Mouse (Mus musculus): ENCODE data around the gene Dhx15.
"Not testable (repeated sequence)": the region's sequence is repeated elsewhere in the genome, so short reads cannot be mapped to it uniquely, and the experiment has no call there.

The Dhx15 gene

GRCm38 (mm10) chr5:52190371-52191179 is at the start of gene Dhx15:
Gene Dhx15, minus strand, starts transcription at chr5:52190514.
- peak; percentile 92 to 95 for DNase-seq

GRCm38 (mm10) chr5:52238877-52239276 is 48.6 kb upstream of the Dhx15 start:
- no peak for DNase-seq

- DNase-seq, result no peak
These were observed 47.8 kb upstream of the Dhx15 start for GRCm38 (mm10) chr5:52237956-52238735.

- DNase-seq, result not testable (repeated sequence)
These were observed 46.3 kb upstream of the Dhx15 start for GRCm38 (mm10) chr5:52236585-52236984.

GRCm38 (mm10) chr5:52234570-52234969 is 44.3 kb upstream of the Dhx15 start:
- no peak for DNase-seq

- no peak for DNase-seq
These were observed 43.6 kb upstream of the Dhx15 start for GRCm38 (mm10) chr5:52233891-52234290.

GRCm38 (mm10) chr5:52232611-52233010 is 42.3 kb upstream of the Dhx15 start:
- no peak for DNase-seq

- DNase-seq, result no peak
These were observed 41.9 kb upstream of the Dhx15 start for GRCm38 (mm10) chr5:52232199-52232598.

- DNase-seq, result no peak
These were observed 40.2 kb upstream of the Dhx15 start for GRCm38 (mm10) chr5:52230466-52230865.

- DNase-seq, result no peak
These were observed 36.4 kb upstream of the Dhx15 start for GRCm38 (mm10) chr5:52226677-52227076.

- DNase-seq, result no peak
These were observed 31.3 kb upstream of the Dhx15 start for GRCm38 (mm10) chr5:52221596-52221995.

GRCm38 (mm10) chr5:52220013-52220804 is 29.9 kb upstream of the Dhx15 start:
- DNase-seq, result no peak

- DNase-seq, result no peak
These were observed 27.9 kb upstream of the Dhx15 start for GRCm38 (mm10) chr5:52218238-52218637.

GRCm38 (mm10) chr5:52213143-52213900 is 23.0 kb upstream of the Dhx15 start:
- DNase-seq, result no peak

GRCm38 (mm10) chr5:52191180-52191468 is 810 bp upstream of the Dhx15 start:
- peak in 1 of 2 experiments; percentile 17 for DNase-seq

- peak in 1 of 2 experiments; percentile 55 for DNase-seq
These were observed 499 bp downstream of the Dhx15 start for GRCm38 (mm10) chr5:52189664-52190365.

GRCm38 (mm10) chr5:52188206-52188605 is 2.1 kb downstream of the Dhx15 start:
- no peak for DNase-seq

GRCm38 (mm10) chr5:52177326-52177725 is 13.0 kb downstream of the Dhx15 start:
- no peak for DNase-seq

- DNase-seq, result no peak
These were observed 21.8 kb downstream of the Dhx15 start for GRCm38 (mm10) chr5:52168468-52168867.

GRCm38 (mm10) chr5:52149138-52149537 is 41.2 kb downstream of the Dhx15 start:
- DNase-seq, result no peak

GRCm38 (mm10) chr5:52147141-52147540 is 43.2 kb downstream of the Dhx15 start:
- no peak for DNase-seq

GRCm38 (mm10) chr5:52145684-52146083 is 44.6 kb downstream of the Dhx15 start:
- no peak for DNase-seq
